Mouse (Mus musculus): ENCODE data around the gene Dcaf4.

DNA sequence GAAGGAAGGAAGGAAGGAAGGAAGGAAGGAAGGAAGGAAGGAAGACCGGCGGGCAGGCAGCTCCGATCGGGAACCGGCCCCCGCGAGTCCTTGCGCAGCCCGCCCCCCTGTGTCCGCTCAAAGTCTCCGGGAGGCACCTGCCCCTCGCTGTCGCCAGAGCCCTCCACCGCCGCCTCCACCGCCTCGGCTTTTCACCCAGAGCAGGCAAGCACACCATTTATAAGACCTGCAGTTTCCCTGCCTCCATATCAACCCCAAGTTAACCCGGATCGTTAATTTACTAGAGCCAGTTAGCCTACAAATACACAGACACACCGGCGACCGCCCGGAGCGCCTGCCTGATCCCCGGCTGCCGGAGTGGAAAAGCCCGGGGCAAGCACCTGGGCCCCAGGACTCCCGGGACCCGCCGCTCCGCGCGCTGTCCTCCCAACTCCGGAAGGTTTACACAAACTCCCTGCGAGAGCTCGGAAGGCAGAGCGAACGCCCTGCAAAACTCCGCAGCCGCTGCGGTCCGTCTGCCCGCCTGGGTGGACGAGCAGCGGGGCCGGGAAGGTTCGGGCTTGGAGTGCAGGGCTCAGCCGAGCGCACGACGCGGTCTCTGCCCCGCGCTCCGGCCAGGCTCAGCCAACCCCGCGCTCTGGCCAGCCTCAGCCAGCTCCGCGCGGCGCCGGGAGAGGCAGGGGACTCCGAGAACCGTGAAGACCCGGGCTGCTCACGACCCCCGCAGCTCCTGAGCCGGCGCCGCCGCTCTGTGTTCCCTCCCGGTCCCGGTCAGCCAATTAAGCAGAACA is 33.4 kb upstream of the Dcaf4 start:
- TF ChIP-seq MAFK (IDR thresholded peaks at IDR 0.05; ENCODE audit: insufficient read depth, low read depth, low read length), result no peak
- no peak for TF ChIP-seq ZC3H11A (IDR thresholded peaks at IDR 0.05; ENCODE audit: borderline replicate concordance, low read depth, low read length)
- TF ChIP-seq HCFC1 (IDR thresholded peaks at IDR 0.05; ENCODE audit: borderline replicate concordance, insufficient read depth, low read length), result no peak
- no peak for TF ChIP-seq CHD2 (IDR thresholded peaks at IDR 0.05; ENCODE audit: low read depth, low read length)
- TF ChIP-seq ZNF384 (IDR thresholded peaks at IDR 0.05; ENCODE audit: low read depth, low read length), result no peak
